Mouse (Mus musculus) skeletal muscle tissue, postnatal 0 days (tissue): ENCODE measurements around the gene Rlim. TPM values are rescaled to one million over a fixed set of nuclear protein-coding genes. Genes with fewer than 3 reads are reported as not detected.

Experiments used
- polyA plus RNA-seq: library from polyadenylated mRNA; unstranded; fragments of >200 nt; fragmentation: Nextera tagmentation; extraction: Ambion mirVana; gene quantifications from 2 replicates; pipeline ENCODE4 v1.2.1, GENCODE M21; 2015

Rlim gene
- polyA plus RNA-seq = 11.6 and 12.5 TPM in 2 replicates

GRCm38 (mm10) chrX:103981169-103981689 is at the start of gene Rlim:
Gene Rlim (minus strand): TSS chrX:103981284.

Other genes with a start within 250 kb of the Rlim start
- 19.9 and 21.3 TPM in 2 replicates for gene Slc16a2, start 159.3 kb downstream of the Rlim start, polyA plus RNA-seq
- 0.92 and 0.93 TPM in 2 replicates for gene Nexmif, start 219.9 kb upstream of the Rlim start, polyA plus RNA-seq